Mouse (Mus musculus) intestine, embryonic 15.5 days (tissue): ENCODE results near the gene Mdga1. TPM values are rescaled to one million over a fixed set of nuclear protein-coding genes. Genes with fewer than 3 reads are reported as not detected.

Experiments
- ATAC-seq: fragments of 200-750 bp; cut with Nextera tagmentation; 2 replicates; pipeline ENCODE4 v1.8.0; 2017; ENCODE audit warnings: moderate TSS enrichment, moderate library complexity
- H3K27ac ChIP-seq: fragments of 300-500 bp; sonication (generic); 2 replicates; pipeline ENCODE4 v1.5.1; 2015; ENCODE audit warnings: mild to moderate bottlenecking, inconsistent platforms
- H3K27me3 ChIP-seq: fragments of 300-500 bp; sonication (generic); replicated peaks from 2 replicates; pipeline ENCODE4 v1.6.1; 2015; ENCODE audit warnings: inconsistent platforms
- H3K36me3 ChIP-seq: fragments of 300-500 bp; sonication (generic); 2 replicates; pipeline ENCODE4 v1.6.1; 2015; ENCODE audit warnings: inconsistent platforms
- H3K4me1 ChIP-seq: fragments of 300-500 bp; sonication (generic); replicated peaks from 2 replicates; pipeline ENCODE4 v1.6.1; 2015; ENCODE audit warnings: inconsistent platforms
- H3K4me2 ChIP-seq: fragments of 300-500 bp; sonication (generic); replicated peaks from 2 replicates; pipeline ENCODE4 v1.6.1; 2015; ENCODE audit warnings: mild to moderate bottlenecking, inconsistent platforms
- H3K4me3 ChIP-seq: fragments of 300-500 bp; sonication (generic); replicated peaks from 2 replicates; pipeline ENCODE4 v1.5.1; 2015; ENCODE audit warnings: inconsistent platforms
- H3K9ac ChIP-seq: fragments of 300-500 bp; sonication (generic); 2 replicates; pipeline ENCODE4 v1.6.1; 2015; ENCODE audit warnings: inconsistent platforms
- H3K9me3 ChIP-seq: fragments of 300-500 bp; sonication (generic); 2 replicates; pipeline ENCODE4 v1.6.1; 2016; ENCODE audit warnings: inconsistent platforms
- WGBS: fragments of 180-500 bp; shearing (Covaris S2); methylation state at CpG from one replicate; pipeline ENCODE4 v1.1.7; 2015; 5-methylcytosine and 5-hydroxymethylcytosine counted together
- polyA plus RNA-seq: library from polyadenylated mRNA; unstranded; fragments of >200 nt; fragmentation: Nextera tagmentation; extraction: Ambion mirVana; gene quantifications from 2 replicates; pipeline ENCODE4 v1.2.1, GENCODE M21; 2015

Mdga1 gene
- polyA plus RNA-seq, 1 experiment from 2014 or later = 2.1 TPM

DNA sequence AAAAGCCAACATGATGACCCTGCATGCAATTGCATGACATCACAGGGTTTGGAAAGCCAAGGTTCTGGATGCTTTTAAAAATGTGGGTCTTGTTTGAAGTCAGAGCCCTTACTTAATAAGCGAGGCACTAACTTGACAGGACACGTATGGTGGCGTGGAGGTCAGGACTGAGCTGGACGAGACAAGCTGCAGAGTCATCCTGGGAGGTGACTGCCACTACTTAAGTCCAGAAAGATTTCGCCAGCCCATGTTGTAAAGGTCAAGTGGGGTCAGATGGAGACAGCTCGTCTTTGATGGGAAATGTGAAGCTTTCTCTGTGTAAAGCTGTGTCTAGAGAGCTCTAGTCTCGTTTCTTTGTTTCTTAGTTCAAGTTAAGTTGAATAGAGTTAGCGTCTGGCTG is 122.6 kb downstream of the Mdga1 start:
- Histone ChIP-seq H3K9ac (no peak overlapping the region), H3K4me2 (no peak overlapping the region), H3K4me3 (no peak overlapping the region), H3K36me3 (no peaks in the 10 kb centered on the region), H3K27me3 (peaks cover 3% of the 10 kb centered on the region), H3K4me1 (peaks cover 2% of the 10 kb centered on the region; the same call in 1 of the 2 replicates), H3K27ac (no peak overlapping the region), H3K9me3 (no peaks in the 10 kb centered on the region)
- no peak for ATAC-seq
- WGBS = 59% methylated on average over 8 of the region's 8 CpGs

DNA sequence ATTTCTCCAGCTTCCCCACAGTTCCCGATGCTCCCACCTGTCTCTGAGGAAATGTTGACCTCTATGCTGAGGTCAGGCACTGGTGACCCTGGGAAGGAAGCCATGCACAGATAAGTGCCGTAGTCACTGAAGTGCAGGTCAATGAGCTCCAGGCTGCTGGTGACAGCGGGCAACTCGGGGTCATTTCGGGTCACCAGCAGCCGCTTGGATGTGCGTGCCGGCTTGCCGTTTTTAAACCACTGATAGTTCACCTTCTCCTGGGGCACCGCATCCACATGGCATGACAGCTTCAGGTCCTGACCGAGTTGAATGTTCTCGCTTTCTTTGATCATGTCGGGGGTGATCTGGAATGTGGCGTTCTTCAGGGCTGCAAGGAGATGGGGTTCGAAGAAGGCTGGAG is 123.6 kb downstream of the Mdga1 start:
- Histone ChIP-seq H3K9me3 (no peaks in the 10 kb centered on the region), H3K27ac (no peak overlapping the region), H3K4me3 (no peak overlapping the region), H3K4me1 (peaks cover 10% of the 10 kb centered on the region), H3K36me3 (no peaks in the 10 kb centered on the region), H3K27me3 (no peaks in the 10 kb centered on the region; the same call in none of the 2 replicates), H3K9ac (no peak overlapping the region), H3K4me2 (no peak overlapping the region)
- ATAC-seq = no peak
- 67% methylated on average over 15 of the region's 15 CpGs for WGBS

DNA sequence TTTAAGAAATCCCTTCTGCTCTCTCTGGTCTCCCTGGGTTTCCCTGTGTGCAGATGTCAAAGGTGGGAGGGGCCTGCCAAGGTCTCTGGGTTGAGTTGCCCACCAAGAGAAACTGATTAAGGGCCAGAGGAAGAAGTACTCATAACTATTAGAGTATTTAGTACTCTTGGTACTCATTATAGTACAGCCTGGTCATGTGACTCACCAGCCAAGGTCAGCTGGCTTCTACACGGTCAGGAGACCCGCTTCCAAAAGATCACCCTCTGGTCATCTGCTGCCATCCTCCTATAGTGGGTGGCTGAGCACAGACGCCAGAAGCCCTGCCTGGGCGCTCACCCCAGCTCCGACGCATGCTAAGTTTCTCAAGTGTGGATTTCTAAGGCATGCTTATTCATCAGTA is 124.9 kb downstream of the Mdga1 start:
- no peak overlapping the region for H3K9ac ChIP-seq
- no peak overlapping the region for H3K4me2 ChIP-seq
- no peaks in the 10 kb centered on the region; the same call in 1 of the 2 replicates for H3K27me3 ChIP-seq
- H3K9me3 ChIP-seq = no peaks in the 10 kb centered on the region
- H3K4me1 ChIP-seq = peaks cover 10% of the 10 kb centered on the region
- H3K27ac ChIP-seq = no peak overlapping the region
- H3K36me3 ChIP-seq = no peaks in the 10 kb centered on the region
- no peak overlapping the region for H3K4me3 ChIP-seq
- WGBS = 81% methylated on average over 6 of the region's 6 CpGs
- no peak for ATAC-seq

DNA sequence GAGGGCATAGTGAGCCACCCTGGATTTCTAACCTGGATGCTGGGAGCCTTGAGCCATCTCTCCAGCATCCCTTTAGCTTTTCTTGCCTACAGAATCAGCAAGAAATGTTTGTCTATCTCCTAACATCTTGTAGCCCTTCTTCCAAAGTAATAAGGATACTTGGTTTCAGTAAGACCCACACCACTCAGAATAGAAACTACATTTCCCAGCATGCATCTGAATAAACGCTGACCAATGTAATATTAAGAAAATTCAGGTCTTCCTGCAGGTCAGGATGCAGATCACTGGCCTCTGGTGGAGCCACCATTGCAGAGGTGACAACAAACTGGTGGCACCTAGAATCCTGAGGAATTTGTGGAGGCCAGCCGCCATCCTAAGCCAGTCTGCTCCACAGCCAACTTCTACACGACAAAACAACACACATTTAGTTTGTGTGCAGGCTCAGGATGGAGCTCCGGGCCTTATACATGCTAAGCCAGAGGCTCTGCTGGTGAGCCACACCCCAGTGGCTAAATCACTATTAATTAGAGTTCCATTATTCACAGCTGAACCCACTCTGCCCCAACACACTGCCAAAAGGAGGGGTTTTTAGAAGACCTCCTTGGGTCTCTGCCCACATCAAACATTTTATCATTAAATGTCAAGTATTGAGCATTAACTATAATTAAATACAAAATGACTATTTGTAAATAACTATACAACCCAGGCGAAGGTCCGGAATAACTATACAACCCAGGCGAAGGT is 126.3 kb downstream of the Mdga1 start:
- Histone ChIP-seq H3K4me2 (no peak overlapping the region), H3K4me3 (no peak overlapping the region), H3K9me3 (no peaks in the 10 kb centered on the region), H3K27ac (no peak overlapping the region), H3K9ac (no peak overlapping the region), H3K27me3 (no peaks in the 10 kb centered on the region; the same call in 1 of the 2 replicates), H3K36me3 (no peaks in the 10 kb centered on the region), H3K4me1 (peaks cover 10% of the 10 kb centered on the region)
- ATAC-seq = no peak
- 91% methylated on average over 7 of the region's 7 CpGs for WGBS

DNA sequence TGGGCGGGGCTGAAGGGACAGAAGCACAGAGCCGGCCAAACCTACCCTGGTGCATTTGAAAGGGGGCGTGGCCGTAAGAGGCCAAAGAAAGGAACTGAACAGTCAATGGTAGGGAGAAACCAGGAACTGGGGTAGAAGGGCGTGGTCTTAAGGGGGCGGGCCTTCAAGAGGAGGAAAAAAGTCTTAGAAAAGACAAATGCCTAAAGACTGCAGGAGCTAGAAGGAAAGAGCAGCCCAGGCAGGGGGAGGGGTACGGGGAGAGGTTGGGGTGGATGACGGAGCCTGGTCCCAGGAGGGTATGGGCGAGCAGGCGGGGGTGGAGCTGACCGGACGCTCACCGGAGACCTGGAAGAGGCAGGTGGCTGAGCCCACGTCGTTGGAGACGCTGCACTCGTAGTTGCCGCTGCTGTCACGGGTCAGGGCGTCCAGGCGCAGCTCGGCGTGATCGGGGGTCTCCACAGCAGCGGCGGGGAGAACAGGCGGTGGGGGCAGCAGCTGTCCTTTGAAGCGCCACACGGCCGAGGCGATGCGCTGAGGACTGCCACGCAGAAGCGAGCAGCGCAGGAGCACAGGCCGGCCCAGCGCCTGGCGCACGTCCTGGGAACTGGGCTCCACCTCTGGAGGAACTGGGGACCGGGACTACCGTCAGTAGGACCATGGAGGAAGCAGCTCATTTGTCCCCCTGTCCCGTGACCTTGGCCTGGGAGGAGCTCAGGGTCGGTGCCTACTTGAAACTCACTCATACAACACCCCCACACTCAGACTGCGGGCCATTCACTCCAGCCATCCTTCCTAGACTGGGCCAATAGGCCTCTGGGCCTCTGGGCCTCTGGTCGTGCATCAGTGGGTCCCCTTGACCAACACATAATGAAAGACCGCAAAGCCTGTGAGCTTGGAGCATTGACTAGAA is 127.9 kb downstream of the Mdga1 start:
- 5% methylated on average over 46 of the region's 46 CpGs for WGBS
- Histone ChIP-seq H3K27me3 (no peaks in the 10 kb centered on the region; the same call in 1 of the 2 replicates), H3K9ac (peak overlapping the region; percentile 50), H3K27ac (peak overlapping the region; percentile 17; the same call in 1 of the 2 replicates), H3K4me1 (peaks cover 10% of the 10 kb centered on the region), H3K9me3 (no peaks in the 10 kb centered on the region), H3K36me3 (no peaks in the 10 kb centered on the region), H3K4me2 (peak overlapping the region; percentile 97), H3K4me3 (peak overlapping the region; percentile 54)
- peak; percentile 90 for ATAC-seq

DNA sequence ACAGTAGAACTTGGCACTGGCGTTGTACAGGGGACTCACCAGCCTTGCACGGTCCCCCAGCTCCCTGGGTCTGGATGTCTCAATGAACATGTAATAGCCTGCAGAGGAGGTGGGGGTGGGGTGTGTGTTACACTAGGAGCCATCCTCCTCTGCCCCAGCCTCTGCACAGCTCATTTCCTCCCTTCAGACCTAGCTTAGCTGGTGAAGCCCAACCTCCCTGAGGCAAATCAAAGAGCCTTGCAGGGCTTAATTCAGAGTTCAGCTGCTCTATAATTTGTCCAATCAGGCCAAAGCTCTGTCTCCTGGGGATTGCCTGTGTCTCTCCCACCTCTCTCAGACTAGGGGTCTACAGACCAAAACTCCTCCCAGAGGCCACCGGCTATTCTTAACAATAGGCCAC is 131.9 kb downstream of the Mdga1 start:
- no peaks in the 10 kb centered on the region; the same call in 1 of the 2 replicates for H3K27me3 ChIP-seq
- no peak overlapping the region for H3K4me3 ChIP-seq
- H3K9ac ChIP-seq = no peak overlapping the region
- H3K4me1 ChIP-seq = peaks cover 10% of the 10 kb centered on the region
- no peaks in the 10 kb centered on the region for H3K36me3 ChIP-seq
- no peaks in the 10 kb centered on the region for H3K9me3 ChIP-seq
- no peak overlapping the region for H3K4me2 ChIP-seq
- 43% methylated on average over 3 of the region's 3 CpGs for WGBS
- ATAC-seq = no peak
- no peak overlapping the region for H3K27ac ChIP-seq

DNA sequence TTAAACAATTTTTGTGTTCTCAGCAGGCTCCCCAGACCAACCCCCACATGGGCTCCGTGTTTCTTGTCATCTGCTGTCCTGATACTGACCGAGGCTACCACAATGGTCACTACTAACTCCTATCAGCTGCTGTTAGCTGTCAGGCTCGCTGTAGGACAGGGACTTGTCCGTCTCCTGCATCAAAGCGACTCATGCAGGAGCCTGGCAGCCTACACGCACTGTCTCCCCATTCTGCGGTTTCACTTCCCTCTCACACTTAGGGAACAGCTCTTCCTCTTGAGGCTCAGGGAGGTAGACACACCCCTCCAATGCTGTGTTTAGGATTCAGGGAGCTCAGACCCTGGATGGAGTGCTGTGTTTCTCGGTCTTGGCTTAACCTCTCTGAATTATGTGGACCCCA is 132.4 kb downstream of the Mdga1 start:
- Histone ChIP-seq H3K27me3 (no peaks in the 10 kb centered on the region), H3K4me2 (no peak overlapping the region), H3K4me3 (no peak overlapping the region), H3K27ac (no peak overlapping the region), H3K9ac (no peak overlapping the region), H3K9me3 (no peaks in the 10 kb centered on the region), H3K36me3 (no peaks in the 10 kb centered on the region), H3K4me1 (peaks cover 9% of the 10 kb centered on the region)
- no peak for ATAC-seq
- WGBS = 65% methylated on average over 8 of the region's 8 CpGs

DNA sequence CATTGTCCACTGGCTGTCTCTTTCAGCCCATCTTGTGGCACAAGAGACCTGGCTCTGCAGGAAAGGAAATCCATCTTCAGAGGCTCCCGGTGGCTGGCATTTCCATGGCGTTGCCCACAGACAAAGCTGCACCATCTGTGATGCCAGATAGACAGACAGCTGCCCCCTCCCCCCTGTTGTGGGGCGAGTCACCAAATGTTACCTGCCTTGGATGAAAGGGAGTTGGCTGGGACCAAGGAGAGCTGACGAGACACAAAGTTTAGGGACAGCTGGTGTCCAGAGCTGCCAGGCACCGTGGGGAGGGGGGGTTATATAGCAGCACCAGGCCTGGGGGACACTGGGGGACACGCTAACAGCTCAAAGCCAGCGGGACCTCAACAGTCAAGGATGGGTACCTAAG is 135.1 kb downstream of the Mdga1 start:
- H3K4me3 ChIP-seq = no peak overlapping the region
- no peak overlapping the region for H3K27ac ChIP-seq
- no peaks in the 10 kb centered on the region for H3K9me3 ChIP-seq
- H3K27me3 ChIP-seq = no peaks in the 10 kb centered on the region
- H3K4me1 ChIP-seq = no peaks in the 10 kb centered on the region
- no peak overlapping the region for H3K9ac ChIP-seq
- ATAC-seq = no peak
- no peak overlapping the region for H3K4me2 ChIP-seq
- 76% methylated on average over 7 of the region's 7 CpGs for WGBS
- H3K36me3 ChIP-seq = no peaks in the 10 kb centered on the region

DNA sequence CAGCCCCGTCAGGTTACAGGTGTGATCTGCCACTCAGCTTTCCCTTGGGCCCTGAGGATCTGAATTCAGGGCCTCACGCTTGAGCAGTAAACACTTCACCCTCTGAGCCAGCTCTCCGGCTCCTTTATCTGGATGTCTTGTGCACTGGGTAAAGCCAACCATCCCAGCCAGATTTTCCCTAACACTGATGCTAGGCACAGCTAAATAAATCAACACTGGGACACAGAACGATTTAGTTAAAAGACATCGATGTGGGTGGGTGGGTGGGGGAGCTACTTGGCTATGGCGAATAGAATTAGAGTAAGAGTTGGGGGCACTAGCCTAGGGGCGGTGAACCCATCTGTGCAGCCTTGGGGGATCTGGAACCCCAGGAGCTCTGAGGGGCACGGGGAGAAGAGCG is 135.6 kb downstream of the Mdga1 start:
- Histone ChIP-seq H3K27me3 (no peaks in the 10 kb centered on the region), H3K4me1 (no peaks in the 10 kb centered on the region), H3K9me3 (no peaks in the 10 kb centered on the region), H3K27ac (no peak overlapping the region), H3K4me3 (no peak overlapping the region), H3K9ac (no peak overlapping the region), H3K36me3 (no peaks in the 10 kb centered on the region), H3K4me2 (no peak overlapping the region)
- WGBS = 77% methylated on average over 9 of the region's 9 CpGs
- no peak for ATAC-seq

DNA sequence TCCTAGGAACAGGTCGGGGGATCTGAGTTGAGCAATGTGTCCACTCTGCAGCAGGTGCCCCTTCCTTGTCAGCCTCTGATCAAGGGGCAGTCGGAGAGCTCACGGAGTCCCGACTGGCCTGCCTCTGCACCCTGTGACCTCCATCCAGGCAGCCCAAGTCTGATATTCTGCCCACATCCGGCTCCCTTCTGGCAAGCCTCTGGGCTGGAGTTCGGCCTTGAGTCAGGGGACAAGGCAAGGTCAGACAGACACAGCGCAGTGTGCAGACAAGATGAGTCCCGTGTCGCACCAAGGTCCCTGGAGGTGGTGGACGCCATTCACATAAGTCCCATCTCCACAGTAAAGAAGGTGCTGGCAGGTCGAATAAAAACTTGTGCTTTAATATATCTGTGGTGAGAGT is 138.2 kb downstream of the Mdga1 start:
- no peak overlapping the region for H3K4me2 ChIP-seq
- WGBS = 86% methylated on average over 11 of the region's 11 CpGs
- H3K36me3 ChIP-seq = no peaks in the 10 kb centered on the region
- no peak for ATAC-seq
- H3K9ac ChIP-seq = no peak overlapping the region
- no peaks in the 10 kb centered on the region for H3K27me3 ChIP-seq
- no peaks in the 10 kb centered on the region; the same call in 1 of the 2 replicates for H3K4me1 ChIP-seq
- H3K27ac ChIP-seq = no peak overlapping the region
- no peak overlapping the region for H3K4me3 ChIP-seq
- H3K9me3 ChIP-seq = no peaks in the 10 kb centered on the region

DNA sequence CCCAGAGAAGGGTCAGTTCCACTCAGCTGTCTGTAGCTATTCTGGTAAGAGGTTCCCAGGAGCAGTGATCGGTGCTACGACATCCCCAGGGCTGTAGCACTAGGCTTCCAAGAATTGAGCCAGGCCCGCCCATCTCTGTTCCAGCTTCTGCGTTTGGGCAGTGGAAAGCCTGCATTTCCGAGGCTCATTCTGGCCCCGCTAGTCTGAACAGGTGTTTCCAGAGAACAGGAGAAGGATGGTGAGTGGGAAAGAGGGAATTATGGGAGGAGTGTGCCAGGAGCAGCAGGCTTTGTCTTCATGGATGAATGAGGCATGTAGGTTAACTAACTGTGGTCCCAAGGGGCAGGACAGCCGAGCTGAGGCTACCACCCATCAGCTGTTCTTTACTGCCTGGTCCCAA is 140.8 kb downstream of the Mdga1 start:
- ATAC-seq = no peak
- Histone ChIP-seq H3K9ac (no peak overlapping the region), H3K4me1 (no peaks in the 10 kb centered on the region; the same call in 1 of the 2 replicates), H3K27me3 (no peaks in the 10 kb centered on the region), H3K4me3 (no peak overlapping the region), H3K9me3 (no peaks in the 10 kb centered on the region), H3K27ac (no peak overlapping the region), H3K36me3 (no peaks in the 10 kb centered on the region), H3K4me2 (no peak overlapping the region)
- 75% methylated on average over 7 of the region's 7 CpGs for WGBS

DNA sequence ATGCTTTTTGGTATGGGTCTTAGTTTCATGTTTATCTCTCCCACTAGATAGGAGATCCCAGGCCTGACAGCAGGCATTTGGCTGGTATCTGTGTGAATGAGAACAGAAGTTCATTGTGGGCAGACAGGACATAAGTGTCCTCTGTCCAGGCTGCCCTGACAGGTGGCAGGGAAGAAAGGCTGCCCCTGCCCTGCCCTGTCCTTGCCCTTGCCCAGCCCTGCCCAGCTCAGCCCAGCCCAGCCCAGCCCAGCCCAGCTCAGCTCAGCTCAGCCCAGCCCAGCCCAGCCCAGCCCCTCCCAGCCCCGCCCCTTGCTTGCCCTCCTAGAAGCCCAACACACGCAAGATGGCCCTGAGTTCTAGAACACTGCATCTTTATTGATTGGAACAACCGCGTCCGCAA is 142.3 kb downstream of the Mdga1 start:
- H3K27ac ChIP-seq = no peak overlapping the region
- no peak overlapping the region for H3K4me3 ChIP-seq
- H3K4me2 ChIP-seq = no peak overlapping the region
- H3K9me3 ChIP-seq = no peaks in the 10 kb centered on the region
- WGBS = 74% methylated on average over 5 of the region's 5 CpGs
- H3K27me3 ChIP-seq = no peaks in the 10 kb centered on the region
- H3K4me1 ChIP-seq = no peaks in the 10 kb centered on the region; the same call in none of the 2 replicates
- no peaks in the 10 kb centered on the region for H3K36me3 ChIP-seq
- no peak for ATAC-seq
- H3K9ac ChIP-seq = no peak overlapping the region
